Mouse (Mus musculus) layer of hippocampus, adult 6 months (tissue): ENCODE measurements around the gene Mab21l1. TPM values are rescaled to one million over a fixed set of nuclear protein-coding genes. Genes with fewer than 3 reads are reported as not detected.

Source experiments
- long read RNA-seq, 2 experiments: library from polyadenylated mRNA; unstranded; transcript quantifications; one replicate each; pipeline ENCODE4 v2.0.0; 2019 to 2020
- polyA plus RNA-seq: library from polyadenylated mRNA; unstranded; fragments of <200 nt; fragmentation: Nextera tagmentation; gene quantifications from 2 replicates; pipeline ENCODE4 v1.2.3, GENCODE M21; 2021

The Mab21l1 gene
- 0.62 and 1.6 TPM in 2 replicates for polyA plus RNA-seq
- long read RNA-seq, experiment 1, partial matches to known transcripts: 0 of 4 reads
- long read RNA-seq, experiment 1, other reads (novel, unspliced or antisense): 0 of 4 reads
- long read RNA-seq, experiment 2, transcript Mab21l1-201 (1 exons, 2,492 nt): major isoform, 117 of 118 reads
- long read RNA-seq, experiment 2, partial matches to known transcripts: 0 of 118 reads
- long read RNA-seq, experiment 2, other reads (novel, unspliced or antisense): 1 of 118 reads

GRCm38 (mm10) chr3:55782056-55782687 lies at the start of gene Mab21l1:
Mab21l1 (plus strand) TSS chr3:55782510.

